Mouse (Mus musculus) heart, postnatal 0 days (tissue): ENCODE data around the gene Smchd1.

Experiments
- CTCF ChIP-seq: IDR thresholded peaks from 2 replicates; pipeline ENCODE4 v1.5.1; 2016; ENCODE audit warnings: antibody characterized with exemption, control low read depth, low read depth
- EP300 ChIP-seq: IDR thresholded peaks from 2 replicates; pipeline ENCODE4 v1.6.1; 2016; ENCODE audit warnings: antibody characterized with exemption, low read depth

GRCm38 (mm10) chr17:71474762-71475704 is at the start of gene Smchd1:
- TF ChIP-seq CTCF = no peak
- TF ChIP-seq EP300 = no peak
